Mouse (Mus musculus) hindbrain, embryonic 10.5 days (tissue): Measurements from ENCODE around the gene Rbfox2. TPM values are rescaled to one million over a fixed set of nuclear protein-coding genes. Genes with fewer than 3 reads are reported as not detected.
"Not testable (repeated sequence)": the region's sequence is repeated elsewhere in the genome, so short reads cannot be mapped to it uniquely, and the experiment has no call there.

Experiments used
- DNase-seq: peaks from one replicate; pipeline ENCODE4 v3.0.0-alpha.2; 2017; ENCODE audit warnings: low spot score
- H3K27ac ChIP-seq: fragments of 300-500 bp; sonication (generic); 2 replicates; pipeline ENCODE4 v1.5.1; 2016; ENCODE audit warnings: mild to moderate bottlenecking, moderate library complexity
- H3K27me3 ChIP-seq: fragments of 300-500 bp; sonication (generic); 2 replicates; pipeline ENCODE4 v1.6.1; 2016; ENCODE audit warnings: mild to moderate bottlenecking; ENCODE audit not compliant: poor library complexity, insufficient read depth, severe bottlenecking
- H3K36me3 ChIP-seq: fragments of 300-500 bp; sonication (generic); 2 replicates; pipeline ENCODE4 v1.6.1; 2016; ENCODE audit warnings: mild to moderate bottlenecking, moderate library complexity
- H3K4me1 ChIP-seq: fragments of 300-500 bp; sonication (generic); replicated peaks from 2 replicates; pipeline ENCODE4 v1.6.1; 2016; ENCODE audit warnings: mild to moderate bottlenecking
- H3K4me3 ChIP-seq: fragments of 300-500 bp; sonication (generic); 2 replicates; pipeline ENCODE4 v1.5.1; 2016; ENCODE audit warnings: mild to moderate bottlenecking, moderate library complexity
- H3K9me3 ChIP-seq: fragments of 300-500 bp; sonication (generic); 2 replicates; pipeline ENCODE4 v1.6.1; 2016; ENCODE audit warnings: mild to moderate bottlenecking, moderate library complexity
- WGBS: fragments of 180-500 bp; shearing (Covaris S2); methylation state at CpG from one replicate; pipeline ENCODE4 v1.1.7; 2016; 5-methylcytosine and 5-hydroxymethylcytosine counted together
- polyA plus RNA-seq: library from polyadenylated mRNA; unstranded; fragments of >200 nt; fragmentation: Nextera tagmentation; extraction: Ambion mirVana; gene quantifications from 2 replicates; pipeline ENCODE4 v1.2.1, GENCODE M21; 2016

The Rbfox2 gene
- polyA plus RNA-seq, 1 experiment from 2014 or later = 77.8 TPM

- Histone ChIP-seq H3K36me3 (no peaks in the 10 kb centered on the region), H3K27me3 (no peaks in the 10 kb centered on the region), H3K9me3 (no peaks in the 10 kb centered on the region), H3K4me1 (peaks cover 12% of the 10 kb centered on the region), H3K27ac (no peak overlapping the region), H3K4me3 (no peak overlapping the region)
- DNase-seq = no peak
- WGBS = 100% methylated on average over 1 of the region's 1 CpGs
These were observed 26.7 kb downstream of the Rbfox2 start for GRCm38 (mm10) chr15:77280130-77280529.

GRCm38 (mm10) chr15:77278825-77279224 lies 28.0 kb downstream of the Rbfox2 start:
- no peaks in the 10 kb centered on the region for H3K36me3 ChIP-seq
- WGBS = 70% methylated on average over 5 of the region's 5 CpGs
- peaks cover 12% of the 10 kb centered on the region for H3K4me1 ChIP-seq
- DNase-seq = no peak
- H3K27ac ChIP-seq = peak overlapping the region; percentile 56; the same call in 1 of the 2 replicates
- no peaks in the 10 kb centered on the region for H3K27me3 ChIP-seq
- H3K4me3 ChIP-seq = no peak overlapping the region
- H3K9me3 ChIP-seq = no peaks in the 10 kb centered on the region

- DNase-seq = no peak
- Histone ChIP-seq H3K36me3 (no peaks in the 10 kb centered on the region), H3K27me3 (no peaks in the 10 kb centered on the region), H3K4me1 (peaks cover 16% of the 10 kb centered on the region), H3K9me3 (no peaks in the 10 kb centered on the region), H3K27ac (no peak overlapping the region), H3K4me3 (no peak overlapping the region)
- 81% methylated on average over 3 of the region's 3 CpGs for WGBS
These were observed 29.7 kb downstream of the Rbfox2 start for GRCm38 (mm10) chr15:77276838-77277725.

- Histone ChIP-seq H3K27ac (no peak overlapping the region), H3K36me3 (no peaks in the 10 kb centered on the region), H3K9me3 (no peaks in the 10 kb centered on the region), H3K4me3 (no peak overlapping the region), H3K4me1 (peaks cover 16% of the 10 kb centered on the region), H3K27me3 (no peaks in the 10 kb centered on the region)
- no peak for DNase-seq
- 77% methylated on average over 1 of the region's 1 CpGs for WGBS
These were observed 30.5 kb downstream of the Rbfox2 start for GRCm38 (mm10) chr15:77276300-77276699.

GRCm38 (mm10) chr15:77275572-77275971 lies 31.2 kb downstream of the Rbfox2 start:
- Histone ChIP-seq H3K4me3 (no peak overlapping the region), H3K27me3 (no peaks in the 10 kb centered on the region), H3K27ac (no peak overlapping the region), H3K36me3 (no peaks in the 10 kb centered on the region), H3K9me3 (no peaks in the 10 kb centered on the region), H3K4me1 (peaks cover 16% of the 10 kb centered on the region)
- no peak for DNase-seq
- 94% methylated on average over 2 of the region's 2 CpGs for WGBS

- 90% methylated on average over 6 of the region's 6 CpGs for WGBS
- peaks cover 13% of the 10 kb centered on the region for H3K4me1 ChIP-seq
- no peaks in the 10 kb centered on the region for H3K36me3 ChIP-seq
- no peaks in the 10 kb centered on the region for H3K27me3 ChIP-seq
- no peak overlapping the region for H3K4me3 ChIP-seq
- H3K27ac ChIP-seq = no peak overlapping the region
- no peak for DNase-seq
- H3K9me3 ChIP-seq = no peaks in the 10 kb centered on the region
These were observed 32.9 kb downstream of the Rbfox2 start for GRCm38 (mm10) chr15:77273947-77274346.

GRCm38 (mm10) chr15:77271285-77271684 lies 35.5 kb downstream of the Rbfox2 start:
- 93% methylated on average over 5 of the region's 5 CpGs for WGBS
- no peak overlapping the region for H3K4me3 ChIP-seq
- H3K27ac ChIP-seq = no peak overlapping the region
- H3K36me3 ChIP-seq = no peaks in the 10 kb centered on the region
- no peaks in the 10 kb centered on the region for H3K9me3 ChIP-seq
- no peak for DNase-seq
- H3K27me3 ChIP-seq = no peaks in the 10 kb centered on the region
- H3K4me1 ChIP-seq = peaks cover 14% of the 10 kb centered on the region

- not testable (repeated sequence) for DNase-seq, H3K9me3 ChIP-seq
These were observed 37.3 kb downstream of the Rbfox2 start for GRCm38 (mm10) chr15:77269496-77269895.

GRCm38 (mm10) chr15:77268415-77268814 lies 38.4 kb downstream of the Rbfox2 start:
- H3K4me1 ChIP-seq = peaks cover 21% of the 10 kb centered on the region
- H3K27ac ChIP-seq = no peak overlapping the region
- no peak for DNase-seq
- H3K9me3 ChIP-seq = no peaks in the 10 kb centered on the region
- WGBS = 84% methylated on average over 3 of the region's 3 CpGs
- no peak overlapping the region for H3K4me3 ChIP-seq
- H3K27me3 ChIP-seq = no peaks in the 10 kb centered on the region
- no peaks in the 10 kb centered on the region for H3K36me3 ChIP-seq

More at GRCm38 (mm10) chr15:77269496-77269895, 37.3 kb downstream of the Rbfox2 start:
- 95% methylated on average over 1 of the region's 1 CpGs for WGBS
- H3K4me1 ChIP-seq = peaks cover 23% of the 10 kb centered on the region
- not testable (repeated sequence) for H3K27ac ChIP-seq, H3K36me3 ChIP-seq, H3K27me3 ChIP-seq, H3K4me3 ChIP-seq

GRCm38 (mm10) chr15:77265318-77265717 lies 41.5 kb downstream of the Rbfox2 start:
- Histone ChIP-seq H3K4me3 (no peak overlapping the region), H3K9me3 (no peaks in the 10 kb centered on the region), H3K27me3 (no peaks in the 10 kb centered on the region), H3K27ac (peak overlapping the region; percentile 59; the same call in 1 of the 2 replicates), H3K4me1 (peaks cover 20% of the 10 kb centered on the region), H3K36me3 (0 out of 2 replicates have a peak, but pooled peaks cover 3% of the 10 kb centered on the region)
- WGBS = 50% methylated on average over 4 of the region's 4 CpGs
- no peak for DNase-seq

- WGBS = 90% methylated on average over 5 of the region's 5 CpGs
- Histone ChIP-seq H3K27me3 (no peaks in the 10 kb centered on the region), H3K9me3 (no peaks in the 10 kb centered on the region), H3K4me3 (no peak overlapping the region), H3K36me3 (0 out of 2 replicates have a peak, but pooled peaks cover 3% of the 10 kb centered on the region), H3K27ac (no peak overlapping the region), H3K4me1 (peaks cover 21% of the 10 kb centered on the region)
- no peak for DNase-seq
These were observed 42.5 kb downstream of the Rbfox2 start for GRCm38 (mm10) chr15:77264314-77264713.

GRCm38 (mm10) chr15:77262782-77263181 lies 44.0 kb downstream of the Rbfox2 start:
- WGBS = 92% methylated on average over 2 of the region's 2 CpGs
- DNase-seq = no peak

GRCm38 (mm10) chr15:77257437-77258229 lies 49.2 kb downstream of the Rbfox2 start:
- DNase-seq = peak; percentile 56
- no peaks in the 10 kb centered on the region for H3K9me3 ChIP-seq
- H3K27ac ChIP-seq = peak overlapping the region; percentile 50
- no peaks in the 10 kb centered on the region for H3K27me3 ChIP-seq
- no peaks in the 10 kb centered on the region for H3K36me3 ChIP-seq
- 33% methylated on average over 6 of the region's 6 CpGs for WGBS
- H3K4me3 ChIP-seq = no peak overlapping the region
- peaks cover 48% of the 10 kb centered on the region for H3K4me1 ChIP-seq

More at GRCm38 (mm10) chr15:77262782-77263181, 44.0 kb downstream of the Rbfox2 start:
- Histone ChIP-seq H3K4me1 (peaks cover 32% of the 10 kb centered on the region), H3K4me3 (no peak overlapping the region), H3K9me3 (no peaks in the 10 kb centered on the region), H3K27ac (no peak overlapping the region), H3K27me3 (no peaks in the 10 kb centered on the region), H3K36me3 (0 out of 2 replicates have a peak, but pooled peaks cover 3% of the 10 kb centered on the region)
